Mouse (Mus musculus) natural killer cell, adult 2 months (primary cell): ENCODE results near the gene 6430571L13Rik.

Experiments
- DNase-seq, 2 experiments: peaks; one replicate each; pipeline ENCODE4 v3.0.0; 2022; ENCODE audit warnings: low spot score in 2 of 2

6430571L13Rik gene

GRCm38 (mm10) chr9:107386722-107387121 lies 46.3 kb downstream of the 6430571L13Rik start:
- peak in 1 of 2 experiments; percentile 23 for DNase-seq

- no peak for DNase-seq
Measured at GRCm38 (mm10) chr9:107387708-107388107, 47.3 kb downstream of the 6430571L13Rik start.

GRCm38 (mm10) chr9:107388263-107388662 lies 47.9 kb downstream of the 6430571L13Rik start:
- DNase-seq, result no peak

GRCm38 (mm10) chr9:107396397-107396796 lies 56.0 kb downstream of the 6430571L13Rik start:
- no peak for DNase-seq

- DNase-seq, result no peak
Measured at GRCm38 (mm10) chr9:107398968-107399367, 58.6 kb downstream of the 6430571L13Rik start.

- DNase-seq, result no peak
Measured at GRCm38 (mm10) chr9:107399491-107399971, 59.1 kb downstream of the 6430571L13Rik start, which contains the start of gene Cacna2d2. TSS of gene Cacna2d2 (plus strand) at chr9:107399612.

GRCm38 (mm10) chr9:107400060-107400511 lies 59.7 kb downstream of the 6430571L13Rik start:
- DNase-seq, result no peak

GRCm38 (mm10) chr9:107400666-107401285 lies 60.4 kb downstream of the 6430571L13Rik start:
- DNase-seq, result no peak
